Mouse (Mus musculus): ENCODE measurements around the gene Sema3f. TPM values are rescaled to one million over a fixed set of nuclear protein-coding genes. Genes with fewer than 3 reads are reported as not detected.

Sema3f gene
- polyA plus RNA-seq, 1 experiment = 1.4 TPM

- Histone ChIP-seq H3ac (ENCODE audit: control insufficient read depth, insufficient read length) (peak overlapping the region; percentile 81), H3K36me3 (ENCODE audit: control insufficient read depth, insufficient read depth) (no peaks in the 10 kb centered on the region), H3K4me3 (peak overlapping the region; percentile 97), H3K79me2 (ENCODE audit: control insufficient read depth, insufficient read depth) (peaks cover 54% of the 10 kb centered on the region), H3K4me2 (ENCODE audit: low read depth) (peak overlapping the region; percentile 58), H3K27me3 (ENCODE audit: control insufficient read depth, insufficient read depth, insufficient read length) (no peaks in the 10 kb centered on the region)
- TF ChIP-seq TCF12 (IDR thresholded peaks at IDR 0.05; ENCODE audit: insufficient read depth, poor library complexity, severe bottlenecking) (no peak), MYOG (IDR thresholded peaks at IDR 0.05; ENCODE audit: control insufficient read depth in 1 of 3, insufficient read depth in 1 of 3, insufficient read length in 2 of 3, low read depth in 2 of 3) (no peak), CEBPB (IDR thresholded peaks at IDR 0.05; ENCODE audit: insufficient read depth, poor library complexity, severe bottlenecking) (no peak), MYOD1 (IDR thresholded peaks at IDR 0.05; ENCODE audit: control insufficient read depth in 1 of 3, insufficient read length in 2 of 3, low read depth in 2 of 3) (peak in 1 of 3 experiments; percentile 2), E2F4 (IDR thresholded peaks at IDR 0.05; ENCODE audit: insufficient read depth) (no peak)
These were observed 75.6 kb downstream of the Sema3f start for GRCm38 (mm10) chr9:107634406-107635278.

GRCm38 (mm10) chr9:107633661-107634405 is 76.4 kb downstream of the Sema3f start:
- TF ChIP-seq POLR2AphosphoS2 (IDR thresholded peaks at IDR 0.05; ENCODE audit: insufficient read length, low read depth) (peak; percentile 44), REST (IDR thresholded peaks at IDR 0.05; ENCODE audit: insufficient read depth, insufficient read length) (no peak)
- H3K36me3 ChIP-seq (ENCODE audit: control insufficient read depth, insufficient read depth) = no peaks in the 10 kb centered on the region
- H3ac ChIP-seq (ENCODE audit: control insufficient read depth, insufficient read length) = peak overlapping the region; percentile 81
- H3K4me2 ChIP-seq (ENCODE audit: low read depth) = peak overlapping the region; percentile 58
- H3K79me2 ChIP-seq (ENCODE audit: control insufficient read depth, insufficient read depth) = peaks cover 62% of the 10 kb centered on the region
- peak overlapping the region; percentile 97 for H3K4me3 ChIP-seq
- no peaks in the 10 kb centered on the region for H3K27me3 ChIP-seq (ENCODE audit: control insufficient read depth, insufficient read depth, insufficient read length)

DNA sequence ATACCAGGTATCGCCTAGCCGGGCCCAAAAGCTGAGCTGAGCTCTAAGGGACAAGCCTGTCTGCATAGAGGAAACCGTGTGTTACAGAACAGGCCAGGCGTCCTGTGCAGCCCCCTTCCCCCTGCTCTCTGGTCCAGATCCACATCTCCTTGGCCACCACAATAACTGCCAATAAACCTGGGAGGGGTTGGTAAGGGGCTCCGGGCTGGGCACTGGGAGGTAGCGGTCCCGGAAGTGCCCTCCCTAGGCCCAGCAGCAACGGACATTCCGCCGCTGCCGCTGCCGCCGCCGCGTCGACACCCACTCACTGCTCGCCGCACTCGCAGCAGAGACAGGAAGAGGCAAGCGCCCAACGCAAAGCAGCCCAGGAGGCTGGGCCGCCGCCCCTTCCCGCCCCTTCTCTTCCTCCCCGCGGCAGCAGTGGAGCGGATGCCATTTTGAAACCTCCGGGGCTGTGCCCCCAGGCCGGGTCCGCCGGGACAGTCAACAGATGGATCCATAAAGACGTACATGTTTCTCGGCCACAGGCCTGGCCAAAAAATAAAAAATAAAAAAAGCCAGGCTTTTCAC is 77.1 kb downstream of the Sema3f start:
- Histone ChIP-seq H3K4me2 (ENCODE audit: low read depth) (peak overlapping the region; percentile 100), H3K4me3 (peak overlapping the region; percentile 97), H3ac (ENCODE audit: control insufficient read depth, insufficient read length) (peak overlapping the region; percentile 81), H3K79me2 (ENCODE audit: control insufficient read depth, insufficient read depth) (peaks cover 68% of the 10 kb centered on the region), H3K36me3 (ENCODE audit: control insufficient read depth, insufficient read depth) (no peaks in the 10 kb centered on the region), H3K27me3 (ENCODE audit: control insufficient read depth, insufficient read depth, insufficient read length) (no peaks in the 10 kb centered on the region)
- TF ChIP-seq CEBPB (IDR thresholded peaks at IDR 0.05; ENCODE audit: insufficient read depth, poor library complexity, severe bottlenecking) = no peak
- peak in 1 of 3 experiments; percentile 56 for TF ChIP-seq MYOD1 (IDR thresholded peaks at IDR 0.05; ENCODE audit: control insufficient read depth in 1 of 3, insufficient read length in 2 of 3, low read depth in 2 of 3)
- peak; percentile 97 for TF ChIP-seq POLR2A (IDR thresholded peaks at IDR 0.05; ENCODE audit: insufficient read length, low read depth)
- peak; percentile 96 for TF ChIP-seq POLR2AphosphoS2 (IDR thresholded peaks at IDR 0.05; ENCODE audit: insufficient read length, low read depth)
- TF ChIP-seq USF1 (IDR thresholded peaks at IDR 0.05; ENCODE audit: low read depth) = no peak
- TF ChIP-seq TCF3 (IDR thresholded peaks at IDR 0.05; ENCODE audit: insufficient read length, low read depth) = no peak
- no peak for TF ChIP-seq SRF (IDR thresholded peaks at IDR 0.05; ENCODE audit: control insufficient read depth, insufficient read length, low read depth)
- TF ChIP-seq REST (IDR thresholded peaks at IDR 0.05; ENCODE audit: insufficient read depth, insufficient read length) = no peak
- TF ChIP-seq MAX (IDR thresholded peaks at IDR 0.05; ENCODE audit: low read depth) = no peak
- TF ChIP-seq MYOG (IDR thresholded peaks at IDR 0.05; ENCODE audit: control insufficient read depth in 1 of 3, insufficient read depth in 1 of 3, insufficient read length in 2 of 3, low read depth in 2 of 3) = peak in 1 of 3 experiments; percentile 30

DNA sequence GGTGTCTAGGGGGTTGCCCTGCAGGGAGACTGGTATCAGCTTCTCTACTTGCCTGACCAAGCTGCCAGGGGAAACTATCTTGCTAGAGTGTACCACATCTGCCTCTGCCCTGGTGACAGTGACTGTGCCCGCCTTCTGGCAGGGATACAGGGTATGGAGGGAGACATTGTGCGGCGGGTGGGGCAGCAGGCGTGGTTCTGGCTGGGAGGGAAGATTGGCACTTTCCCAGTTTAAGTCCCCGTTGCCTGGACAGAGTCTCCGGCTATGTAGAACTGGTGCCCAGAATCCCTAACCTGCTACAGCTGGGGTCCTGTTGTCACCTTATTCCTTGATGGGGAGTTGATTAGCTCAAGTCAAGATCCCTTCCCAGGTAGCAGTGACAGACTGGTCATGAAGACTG is 77.8 kb downstream of the Sema3f start:
- Histone ChIP-seq H3K4me2 (ENCODE audit: low read depth) (peak overlapping the region; percentile 100), H3ac (ENCODE audit: control insufficient read depth, insufficient read length) (peak overlapping the region; percentile 81), H3K79me2 (ENCODE audit: control insufficient read depth, insufficient read depth) (peaks cover 72% of the 10 kb centered on the region), H3K27me3 (ENCODE audit: control insufficient read depth, insufficient read depth, insufficient read length) (no peaks in the 10 kb centered on the region), H3K4me3 (peak overlapping the region; percentile 97), H3K36me3 (ENCODE audit: control insufficient read depth, insufficient read depth) (no peaks in the 10 kb centered on the region)
- TF ChIP-seq MYOD1 (IDR thresholded peaks at IDR 0.05; ENCODE audit: control insufficient read depth in 1 of 3, insufficient read length in 2 of 3, low read depth in 2 of 3) (peak in 1 of 3 experiments; percentile 41), MAX (IDR thresholded peaks at IDR 0.05; ENCODE audit: low read depth) (no peak), MYOG (IDR thresholded peaks at IDR 0.05; ENCODE audit: control insufficient read depth in 1 of 3, insufficient read depth in 1 of 3, insufficient read length in 2 of 3, low read depth in 2 of 3) (peak in 1 of 3 experiments; percentile 17)

GRCm38 (mm10) chr9:107631861-107632260 is 78.4 kb downstream of the Sema3f start:
- Histone ChIP-seq H3K79me2 (ENCODE audit: control insufficient read depth, insufficient read depth) (peaks cover 79% of the 10 kb centered on the region), H3ac (ENCODE audit: control insufficient read depth, insufficient read length) (no peak overlapping the region), H3K4me2 (ENCODE audit: low read depth) (peak overlapping the region; percentile 100), H3K27me3 (ENCODE audit: control insufficient read depth, insufficient read depth, insufficient read length) (no peaks in the 10 kb centered on the region), H3K4me3 (peak overlapping the region; percentile 97), H3K36me3 (ENCODE audit: control insufficient read depth, insufficient read depth) (no peaks in the 10 kb centered on the region)
- no peak for TF ChIP-seq SRF (IDR thresholded peaks at IDR 0.05; ENCODE audit: control insufficient read depth, insufficient read length, low read depth)
- TF ChIP-seq TCF12 (IDR thresholded peaks at IDR 0.05; ENCODE audit: insufficient read depth, poor library complexity, severe bottlenecking) = no peak
- no peak for TF ChIP-seq POLR2AphosphoS2 (IDR thresholded peaks at IDR 0.05; ENCODE audit: insufficient read length, low read depth)

Other genes with a start within 250 kb of the Sema3f start
- 43.4 TPM for gene Tmem115, start 176.5 kb downstream of the Sema3f start, polyA plus RNA-seq (2012; fragmentation: generic; extraction: Trizol)
- gene Cyb561d2, start 168.3 kb downstream of the Sema3f start, polyA plus RNA-seq (2012; fragmentation: generic; extraction: Trizol) = 18.8 TPM
- 24.6 TPM for gene Nprl2, start 168.2 kb downstream of the Sema3f start, polyA plus RNA-seq (2012; fragmentation: generic; extraction: Trizol)
- gene Zmynd10, start 163.2 kb downstream of the Sema3f start, polyA plus RNA-seq (2012; fragmentation: generic; extraction: Trizol) = 0.52 TPM
- 59.3 TPM for gene Rassf1, start 158.9 kb downstream of the Sema3f start, polyA plus RNA-seq (2012; fragmentation: generic; extraction: Trizol)
- 25.0 TPM for gene Tusc2, start 147.2 kb downstream of the Sema3f start, polyA plus RNA-seq (2012; fragmentation: generic; extraction: Trizol)
- gene Hyal2, start 142.5 kb downstream of the Sema3f start, polyA plus RNA-seq (2012; fragmentation: generic; extraction: Trizol) = 34.2 TPM
- gene Hyal1, start 133.5 kb downstream of the Sema3f start, polyA plus RNA-seq (2012; fragmentation: generic; extraction: Trizol) = 3.3 TPM
- 13.8 TPM for gene Naa80, start 131.6 kb downstream of the Sema3f start, polyA plus RNA-seq (2012; fragmentation: generic; extraction: Trizol)
- gene Hyal3, start 129.7 kb downstream of the Sema3f start, polyA plus RNA-seq (2012; fragmentation: generic; extraction: Trizol) = 0.43 TPM
- gene Ifrd2, start 122.8 kb downstream of the Sema3f start, polyA plus RNA-seq (2012; fragmentation: generic; extraction: Trizol) = 29.4 TPM
- 59.9 TPM for gene Sema3b, start 101.2 kb downstream of the Sema3f start, polyA plus RNA-seq (2012; fragmentation: generic; extraction: Trizol)
- gene Gnai2, start 75.1 kb downstream of the Sema3f start, polyA plus RNA-seq (2012; fragmentation: generic; extraction: Trizol) = 499 TPM
- 0.06 TPM for gene Slc38a3, start 40.9 kb downstream of the Sema3f start, polyA plus RNA-seq (2012; fragmentation: generic; extraction: Trizol)
- gene Gnat1, start 30.8 kb downstream of the Sema3f start, polyA plus RNA-seq (2012; fragmentation: generic; extraction: Trizol) = not detected
- gene Rbm5, start 60.5 kb upstream of the Sema3f start, polyA plus RNA-seq (2012; fragmentation: generic; extraction: Trizol) = 37.6 TPM
- 10.2 TPM for gene Rbm6, start 162.8 kb upstream of the Sema3f start, polyA plus RNA-seq (2012; fragmentation: generic; extraction: Trizol)
- 8.4 TPM for gene Mon1a, start 177.7 kb upstream of the Sema3f start, polyA plus RNA-seq (2012; fragmentation: generic; extraction: Trizol)
- 0.04 TPM for gene Mst1r, start 196.4 kb upstream of the Sema3f start, polyA plus RNA-seq (2012; fragmentation: generic; extraction: Trizol)
- gene Actl11, start 218.0 kb upstream of the Sema3f start, polyA plus RNA-seq (2012; fragmentation: generic; extraction: Trizol) = not detected
- gene Camkv, start 225.2 kb upstream of the Sema3f start, polyA plus RNA-seq (2012; fragmentation: generic; extraction: Trizol) = 0.06 TPM
- 4.7 TPM for gene Traip, start 239.7 kb upstream of the Sema3f start, polyA plus RNA-seq (2012; fragmentation: generic; extraction: Trizol)

Data from myocyte (in vitro differentiated cells).